Mouse (Mus musculus): Measurements from ENCODE around the gene Ch25h. TPM values are rescaled to one million over a fixed set of nuclear protein-coding genes. Genes with fewer than 3 reads are reported as not detected.

The Ch25h gene
- 3.6 and 4.0 TPM in 2 replicates for polyA plus RNA-seq (2015; fragmentation: Nextera tagmentation; extraction: Ambion mirVana)

GRCm38 (mm10) chr19:34474991-34475971 lies at the start of gene Ch25h:
Ch25h (minus strand) TSS chr19:34475164.
- H3K4me1 ChIP-seq (ENCODE audit: control insufficient read depth, insufficient read depth, low read length), result peaks cover 14% of the 10 kb centered on the region
- peaks cover 6% of the 10 kb centered on the region for H3K27me3 ChIP-seq (replicated peaks; ENCODE audit: control insufficient read depth, insufficient read depth, low read length)
- H3K27ac ChIP-seq (ENCODE audit: low read length), result no peak within 1 kb of the TSS
- peak within 1 kb of the TSS; percentile 60 for H3K9ac ChIP-seq (ENCODE audit: low read depth, low read length)
- peak; percentile 66 for ATAC-seq
- H3K4me3 ChIP-seq (ENCODE audit: low read length), result peak within 1 kb of the TSS; percentile 62
- H3K9me3 ChIP-seq (ENCODE audit: control insufficient read depth, low read length), result no peaks in the 10 kb centered on the region
- H3K36me3 ChIP-seq (ENCODE audit: control insufficient read depth, insufficient read depth, low read length), result no peaks in the 10 kb centered on the region
- 1% methylated on average over 35 of the region's 35 CpGs for WGBS
- H3K4me2 ChIP-seq (ENCODE audit: low read depth, low read length), result peak within 1 kb of the TSS; percentile 97

GRCm38 (mm10) chr19:34524646-34525045 lies 49.7 kb upstream of the Ch25h start:
- WGBS, result 40% methylated on average over 9 of the region's 9 CpGs
- Histone ChIP-seq H3K4me1 (ENCODE audit: control insufficient read depth, insufficient read depth, low read length) (peaks cover 6% of the 10 kb centered on the region; the same call in 1 of the 2 replicates), H3K27me3 (replicated peaks; ENCODE audit: control insufficient read depth, insufficient read depth, low read length) (no peaks in the 10 kb centered on the region), H3K9ac (ENCODE audit: low read depth, low read length) (no peak overlapping the region), H3K27ac (ENCODE audit: low read length) (no peak overlapping the region), H3K36me3 (ENCODE audit: control insufficient read depth, insufficient read depth, low read length) (no peaks in the 10 kb centered on the region), H3K4me3 (ENCODE audit: low read length) (no peak overlapping the region), H3K9me3 (ENCODE audit: control insufficient read depth, low read length) (no peaks in the 10 kb centered on the region), H3K4me2 (ENCODE audit: low read depth, low read length) (no peak overlapping the region)
- no peak for ATAC-seq

GRCm38 (mm10) chr19:34523106-34523725 lies 48.3 kb upstream of the Ch25h start:
- H3K4me3 ChIP-seq (ENCODE audit: low read length), result no peak overlapping the region
- no peaks in the 10 kb centered on the region for H3K36me3 ChIP-seq (ENCODE audit: control insufficient read depth, insufficient read depth, low read length)
- no peaks in the 10 kb centered on the region for H3K27me3 ChIP-seq (replicated peaks; ENCODE audit: control insufficient read depth, insufficient read depth, low read length)
- no peak overlapping the region for H3K9ac ChIP-seq (ENCODE audit: low read depth, low read length)
- H3K4me1 ChIP-seq (ENCODE audit: control insufficient read depth, insufficient read depth, low read length), result peaks cover 6% of the 10 kb centered on the region
- no peak overlapping the region for H3K27ac ChIP-seq (ENCODE audit: low read length)
- H3K9me3 ChIP-seq (ENCODE audit: control insufficient read depth, low read length), result no peaks in the 10 kb centered on the region
- 79% methylated on average over 12 of the region's 12 CpGs for WGBS
- no peak for ATAC-seq
- H3K4me2 ChIP-seq (ENCODE audit: low read depth, low read length), result no peak overlapping the region

GRCm38 (mm10) chr19:34521978-34522377 lies 47.0 kb upstream of the Ch25h start:
- H3K36me3 ChIP-seq (ENCODE audit: control insufficient read depth, insufficient read depth, low read length), result no peaks in the 10 kb centered on the region
- H3K4me2 ChIP-seq (ENCODE audit: low read depth, low read length), result no peak overlapping the region
- no peaks in the 10 kb centered on the region for H3K27me3 ChIP-seq (replicated peaks; ENCODE audit: control insufficient read depth, insufficient read depth, low read length)
- no peak overlapping the region for H3K9ac ChIP-seq (ENCODE audit: low read depth, low read length)
- ATAC-seq, result no peak
- no peak overlapping the region for H3K4me3 ChIP-seq (ENCODE audit: low read length)
- no peak overlapping the region for H3K27ac ChIP-seq (ENCODE audit: low read length)
- no peaks in the 10 kb centered on the region for H3K9me3 ChIP-seq (ENCODE audit: control insufficient read depth, low read length)
- peaks cover 6% of the 10 kb centered on the region for H3K4me1 ChIP-seq (ENCODE audit: control insufficient read depth, insufficient read depth, low read length)
- 98% methylated on average over 1 of the region's 1 CpGs for WGBS

- H3K36me3 ChIP-seq (ENCODE audit: control insufficient read depth, insufficient read depth, low read length), result no peaks in the 10 kb centered on the region
- H3K9ac ChIP-seq (ENCODE audit: low read depth, low read length), result no peak overlapping the region
- WGBS, result 79% methylated on average over 2 of the region's 2 CpGs
- no peaks in the 10 kb centered on the region for H3K27me3 ChIP-seq (replicated peaks; ENCODE audit: control insufficient read depth, insufficient read depth, low read length)
- no peak overlapping the region for H3K4me3 ChIP-seq (ENCODE audit: low read length)
- no peak overlapping the region for H3K4me2 ChIP-seq (ENCODE audit: low read depth, low read length)
- H3K27ac ChIP-seq (ENCODE audit: low read length), result no peak overlapping the region
- H3K9me3 ChIP-seq (ENCODE audit: control insufficient read depth, low read length), result no peaks in the 10 kb centered on the region
- no peak for ATAC-seq
- H3K4me1 ChIP-seq (ENCODE audit: control insufficient read depth, insufficient read depth, low read length), result peaks cover 4% of the 10 kb centered on the region
These were observed 46.4 kb upstream of the Ch25h start for GRCm38 (mm10) chr19:34521361-34521760.

- no peak overlapping the region for H3K4me2 ChIP-seq (ENCODE audit: low read depth, low read length)
- H3K36me3 ChIP-seq (ENCODE audit: control insufficient read depth, insufficient read depth, low read length), result no peaks in the 10 kb centered on the region
- WGBS, result 67% methylated on average over 4 of the region's 4 CpGs
- H3K9me3 ChIP-seq (ENCODE audit: control insufficient read depth, low read length), result no peaks in the 10 kb centered on the region
- H3K27ac ChIP-seq (ENCODE audit: low read length), result no peak overlapping the region
- no peaks in the 10 kb centered on the region for H3K27me3 ChIP-seq (replicated peaks; ENCODE audit: control insufficient read depth, insufficient read depth, low read length)
- H3K4me1 ChIP-seq (ENCODE audit: control insufficient read depth, insufficient read depth, low read length), result no peaks in the 10 kb centered on the region; the same call in 1 of the 2 replicates
- H3K4me3 ChIP-seq (ENCODE audit: low read length), result no peak overlapping the region
- H3K9ac ChIP-seq (ENCODE audit: low read depth, low read length), result no peak overlapping the region
- ATAC-seq, result no peak
These were observed 45.1 kb upstream of the Ch25h start for GRCm38 (mm10) chr19:34520051-34520450.

GRCm38 (mm10) chr19:34519646-34520045 lies 44.7 kb upstream of the Ch25h start:
- H3K27ac ChIP-seq (ENCODE audit: low read length), result no peak overlapping the region
- no peak overlapping the region for H3K4me3 ChIP-seq (ENCODE audit: low read length)
- H3K9ac ChIP-seq (ENCODE audit: low read depth, low read length), result no peak overlapping the region
- H3K4me1 ChIP-seq (ENCODE audit: control insufficient read depth, insufficient read depth, low read length), result no peaks in the 10 kb centered on the region; the same call in 1 of the 2 replicates
- no peaks in the 10 kb centered on the region for H3K36me3 ChIP-seq (ENCODE audit: control insufficient read depth, insufficient read depth, low read length)
- WGBS, result 74% methylated on average over 3 of the region's 3 CpGs
- no peak overlapping the region for H3K4me2 ChIP-seq (ENCODE audit: low read depth, low read length)
- H3K27me3 ChIP-seq (replicated peaks; ENCODE audit: control insufficient read depth, insufficient read depth, low read length), result no peaks in the 10 kb centered on the region
- H3K9me3 ChIP-seq (ENCODE audit: control insufficient read depth, low read length), result no peaks in the 10 kb centered on the region
- no peak for ATAC-seq

- no peaks in the 10 kb centered on the region; the same call in 1 of the 2 replicates for H3K4me1 ChIP-seq (ENCODE audit: control insufficient read depth, insufficient read depth, low read length)
- peak overlapping the region; percentile 65 for H3K27ac ChIP-seq (ENCODE audit: low read length)
- peak; percentile 38; the same call in 1 of the 2 replicates for ATAC-seq
- no peaks in the 10 kb centered on the region for H3K27me3 ChIP-seq (replicated peaks; ENCODE audit: control insufficient read depth, insufficient read depth, low read length)
- no peaks in the 10 kb centered on the region for H3K36me3 ChIP-seq (ENCODE audit: control insufficient read depth, insufficient read depth, low read length)
- H3K9ac ChIP-seq (ENCODE audit: low read depth, low read length), result no peak overlapping the region
- H3K4me2 ChIP-seq (ENCODE audit: low read depth, low read length), result no peak overlapping the region
- H3K4me3 ChIP-seq (ENCODE audit: low read length), result no peak overlapping the region
- no peaks in the 10 kb centered on the region for H3K9me3 ChIP-seq (ENCODE audit: control insufficient read depth, low read length)
- WGBS, result 43% methylated on average over 3 of the region's 3 CpGs
These were observed 43.8 kb upstream of the Ch25h start for GRCm38 (mm10) chr19:34518786-34519185.

- ATAC-seq, result peak; percentile 83
- WGBS, result 81% methylated on average over 13 of the region's 13 CpGs
- H3K4me2 ChIP-seq (ENCODE audit: low read depth, low read length), result no peak overlapping the region
These were observed 43.0 kb upstream of the Ch25h start for GRCm38 (mm10) chr19:34517812-34518594.

More at GRCm38 (mm10) chr19:34517812-34518594, 43.0 kb upstream of the Ch25h start:
- Histone ChIP-seq H3K36me3 (ENCODE audit: control insufficient read depth, insufficient read depth, low read length) (no peaks in the 10 kb centered on the region), H3K9me3 (ENCODE audit: control insufficient read depth, low read length) (no peaks in the 10 kb centered on the region), H3K27ac (ENCODE audit: low read length) (peak overlapping the region; percentile 65), H3K9ac (ENCODE audit: low read depth, low read length) (no peak overlapping the region), H3K4me3 (ENCODE audit: low read length) (no peak overlapping the region), H3K4me1 (ENCODE audit: control insufficient read depth, insufficient read depth, low read length) (no peaks in the 10 kb centered on the region; the same call in 1 of the 2 replicates), H3K27me3 (replicated peaks; ENCODE audit: control insufficient read depth, insufficient read depth, low read length) (no peaks in the 10 kb centered on the region)
